Mouse (Mus musculus) left cerebral cortex, adult 2 months (tissue): ENCODE measurements around the gene Ice1. TPM values are rescaled to one million over a fixed set of nuclear protein-coding genes. Genes with fewer than 3 reads are reported as not detected.

Source experiments
- DNase-seq, 2 experiments: peaks; one replicate each; pipeline ENCODE4 v3.0.0; 2021 to 2022; ENCODE audit warnings: low spot score in 2 of 2, mixed read lengths in 1 of 2; ENCODE audit errors: extremely low spot score in 1 of 2
- H3K27ac ChIP-seq: fragments of 200-600 bp; 2 replicates; pipeline ENCODE4 v1.8.1; 2022
- H3K4me3 ChIP-seq: fragments of 200-600 bp; 2 replicates; pipeline ENCODE4 v1.8.1; 2022
- CTCF ChIP-seq: fragments of 200-600 bp; IDR thresholded peaks from 2 replicates; pipeline ENCODE4 v1.8.1; 2022; ENCODE audit warnings: antibody characterized with exemption, mild to moderate bottlenecking, moderate library complexity
- intact Hi-C: fragments of 180-260 bp; cut with DNase I; formaldehyde crosslinking; loops from one replicate; pipeline ENCODE4 v1.15.1; 2025
- total RNA-seq, 2 experiments: library from RNA; stranded (reverse); gene quantifications; 2 replicates each; pipeline ENCODE4 v1.2.3; 2021

Gene Ice1
- total RNA-seq, 2 experiments from 2014 or later, result 73.5 to 73.7 TPM

DNA sequence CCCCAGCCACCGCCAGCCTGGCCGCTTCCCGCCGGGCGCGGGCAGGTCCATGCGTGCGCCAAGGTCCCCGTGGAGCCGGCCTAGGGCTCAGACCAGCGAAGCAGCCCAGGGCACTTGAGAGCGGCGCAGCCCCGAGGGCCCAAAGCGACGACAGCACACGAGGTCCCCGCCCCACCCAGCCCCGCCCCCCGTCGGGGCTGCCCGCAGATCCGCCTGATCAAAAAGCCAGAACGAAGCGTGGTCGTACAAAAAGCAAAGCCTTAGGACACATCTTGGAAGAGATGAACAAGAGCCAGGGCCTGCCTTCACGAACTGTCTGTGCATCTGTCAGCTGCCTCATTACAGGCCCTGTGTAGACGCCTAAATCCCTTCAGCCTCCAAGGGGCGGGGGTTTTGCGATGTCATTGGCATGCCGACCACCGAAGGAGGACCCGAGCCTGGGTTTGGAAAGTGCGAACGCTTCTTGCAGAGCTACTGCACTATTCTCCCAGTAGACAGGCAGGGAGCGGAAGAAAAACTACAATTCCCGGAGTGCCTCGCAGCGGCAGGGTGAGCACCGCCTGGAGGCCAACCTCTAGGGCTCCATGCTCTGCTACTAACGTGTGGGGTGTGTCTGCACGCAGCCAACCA lies 343 bp upstream of the Ice1 start:
- intact Hi-C loops, result no loop called here
- Histone ChIP-seq H3K4me3 (peak overlapping the region; percentile 77), H3K27ac (peak overlapping the region; percentile 96)
- peak; percentile 95 for DNase-seq
- TF ChIP-seq CTCF, result peak; percentile 65

DNA sequence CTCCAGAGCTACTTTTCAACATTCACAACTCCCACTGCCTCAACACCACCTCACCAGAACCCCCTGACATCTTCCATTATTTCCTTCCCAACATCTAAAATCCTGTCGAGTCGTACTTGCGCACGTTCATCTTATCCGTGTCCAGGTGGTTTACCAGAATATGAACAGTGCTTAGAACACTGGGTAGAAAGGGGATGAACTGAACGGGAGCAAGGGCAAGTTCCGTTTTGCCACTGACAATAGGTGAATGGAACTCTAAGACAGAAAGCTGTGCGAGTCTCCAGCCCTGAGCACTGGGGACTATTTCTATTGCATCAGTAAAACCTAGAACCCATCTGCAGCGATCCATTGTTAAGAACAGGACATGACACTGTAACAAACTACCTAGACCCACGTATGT lies 728 bp downstream of the Ice1 start:
- TF ChIP-seq CTCF, result no peak
- no peak for DNase-seq
- Histone ChIP-seq H3K4me3 (peak overlapping the region; percentile 77), H3K27ac (no peak overlapping the region)
- intact Hi-C loops, result no loop called here

DNA sequence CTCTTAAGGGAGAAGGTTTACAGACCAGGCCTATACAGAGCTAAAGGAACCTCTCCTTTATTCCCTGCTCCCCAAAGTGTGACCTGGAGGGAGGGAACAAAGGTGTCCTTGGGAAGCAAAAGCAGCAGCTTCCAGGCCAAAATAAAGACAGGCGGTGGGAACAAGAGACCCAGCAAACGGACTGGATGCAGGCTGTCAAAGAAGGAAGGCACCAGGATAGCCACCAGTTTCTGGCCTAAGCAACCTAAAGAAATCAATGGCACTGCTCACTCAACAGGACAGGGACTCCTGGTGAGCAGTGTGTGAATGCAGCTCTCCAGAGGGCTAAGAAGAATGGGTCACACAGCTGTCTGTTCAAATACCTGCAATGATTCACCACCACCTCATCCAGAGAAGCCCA lies 1.8 kb downstream of the Ice1 start:
- no peak overlapping the region for H3K27ac ChIP-seq
- intact Hi-C loops, result no loop called here
- no peak for TF ChIP-seq CTCF
- DNase-seq, result no peak
- no peak overlapping the region for H3K4me3 ChIP-seq

DNA sequence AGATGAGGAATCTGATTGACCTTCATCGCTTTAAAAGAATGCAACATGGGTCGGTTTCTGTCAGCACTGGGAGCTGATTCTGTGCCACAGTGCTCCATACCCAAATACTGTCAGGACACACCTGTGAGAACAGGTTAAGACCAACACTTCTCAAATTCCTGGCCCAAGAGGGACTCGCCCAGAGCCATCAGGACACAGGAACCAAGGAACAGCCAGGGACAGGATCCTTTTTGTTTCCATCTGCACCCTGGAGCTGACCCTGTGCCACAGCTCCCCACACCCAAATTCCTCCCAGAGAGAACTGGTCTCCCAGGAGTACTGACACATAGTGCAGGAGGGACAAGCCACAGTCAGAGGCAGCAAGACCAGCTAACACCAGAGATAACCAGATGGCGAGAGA lies 11.0 kb downstream of the Ice1 start:
- Histone ChIP-seq H3K4me3 (no peak overlapping the region), H3K27ac (no peak overlapping the region)
- TF ChIP-seq CTCF, result no peak
- no peak for DNase-seq
- intact Hi-C loops, result no loop called here

DNA sequence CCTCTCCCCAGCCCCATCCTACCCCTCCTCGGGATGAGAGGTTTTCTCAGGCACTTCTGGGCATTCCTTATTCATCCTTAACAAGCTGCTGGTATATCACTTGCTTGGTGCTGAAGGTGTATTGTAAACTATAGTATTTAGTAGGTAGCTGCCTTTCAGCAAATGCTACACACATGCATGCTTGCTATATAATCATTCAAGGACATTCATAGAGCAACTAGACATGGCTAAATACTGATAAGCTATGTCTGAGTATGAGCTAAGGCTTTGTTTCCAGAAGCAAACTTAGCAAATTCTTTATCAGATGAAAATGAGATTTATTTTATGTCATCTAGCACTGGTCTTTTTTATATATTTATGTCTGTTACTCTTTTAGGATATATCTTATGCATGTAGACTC lies 11.8 kb downstream of the Ice1 start:
- H3K4me3 ChIP-seq, result no peak overlapping the region
- intact Hi-C loops, result no loop called here
- TF ChIP-seq CTCF, result no peak
- no peak for DNase-seq
- H3K27ac ChIP-seq, result no peak overlapping the region

DNA sequence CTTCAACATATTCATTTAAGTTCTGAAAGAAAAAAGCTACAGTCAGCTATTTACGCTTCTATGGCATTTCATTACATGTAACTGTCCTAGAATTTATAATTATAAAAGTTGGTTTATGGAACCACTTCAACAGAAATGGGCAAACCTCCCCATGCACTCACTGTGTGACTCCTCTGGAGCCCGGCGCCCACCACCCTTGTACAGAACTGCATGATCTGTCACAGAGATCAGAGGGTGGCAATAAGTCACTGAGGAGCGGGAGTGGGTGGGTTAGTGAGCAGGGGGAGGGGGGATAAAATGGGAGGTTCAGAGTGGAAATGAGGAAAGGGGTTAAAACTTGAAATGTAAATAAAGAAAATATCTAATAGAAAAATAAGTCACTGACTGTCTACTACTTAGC lies 13.0 kb downstream of the Ice1 start:
- no peak overlapping the region for H3K27ac ChIP-seq
- DNase-seq, result no peak
- no peak for TF ChIP-seq CTCF
- intact Hi-C loops, result no loop called here
- no peak overlapping the region for H3K4me3 ChIP-seq

DNA sequence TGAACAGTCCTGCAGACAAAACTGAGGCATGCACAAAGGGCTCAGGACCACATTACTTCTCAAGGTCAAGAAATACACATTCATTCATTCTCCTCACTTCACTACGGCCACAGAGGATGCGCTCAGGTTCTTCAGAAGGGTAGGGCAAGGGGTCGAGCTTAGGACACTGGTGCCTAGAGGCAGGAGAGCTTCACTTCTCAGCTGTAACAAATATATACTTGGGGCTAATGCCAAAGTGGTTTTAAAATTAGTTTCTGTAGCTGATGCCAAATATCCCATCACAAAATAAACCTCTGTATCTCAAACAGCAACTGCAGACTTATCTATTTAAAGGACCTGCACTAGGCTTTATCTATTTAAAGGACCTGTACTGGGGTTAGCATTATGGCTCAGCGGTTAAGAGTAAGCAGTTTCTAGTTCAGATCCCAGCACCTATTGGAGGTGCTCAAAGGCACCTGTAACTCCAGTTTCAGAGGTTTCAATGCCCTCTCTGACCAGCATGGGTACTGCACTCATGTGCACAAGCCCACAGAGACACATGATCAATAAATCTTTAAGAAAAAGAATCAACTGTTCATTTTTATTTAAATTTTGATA lies 14.9 kb downstream of the Ice1 start:
- no peak overlapping the region for H3K27ac ChIP-seq
- intact Hi-C loops, result no loop called here
- no peak overlapping the region for H3K4me3 ChIP-seq
- TF ChIP-seq CTCF, result no peak; the same call in 1 of the 2 replicates
- no peak for DNase-seq

DNA sequence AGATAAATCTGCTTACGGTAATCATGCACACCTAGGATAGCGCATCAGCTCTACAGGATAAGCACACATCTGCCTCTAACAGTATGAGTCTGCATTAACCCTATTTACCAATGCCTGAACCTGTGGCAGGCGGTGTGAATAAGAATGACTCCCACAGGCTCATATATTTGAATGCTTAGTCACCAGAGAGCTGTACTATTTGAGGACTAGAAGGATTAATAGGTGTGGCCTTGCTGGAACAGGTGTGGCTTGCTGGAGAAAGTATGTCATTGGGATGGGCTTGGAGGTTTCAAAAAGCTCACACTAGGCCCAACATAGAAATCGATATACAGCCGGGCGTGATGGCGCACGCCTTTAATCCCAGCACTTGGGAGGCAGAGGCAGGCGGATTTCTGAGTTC lies 15.9 kb downstream of the Ice1 start:
- intact Hi-C loops, result no loop called here
- Histone ChIP-seq H3K4me3 (no peak overlapping the region), H3K27ac (no peak overlapping the region)
- TF ChIP-seq CTCF, result no peak
- no peak for DNase-seq

DNA sequence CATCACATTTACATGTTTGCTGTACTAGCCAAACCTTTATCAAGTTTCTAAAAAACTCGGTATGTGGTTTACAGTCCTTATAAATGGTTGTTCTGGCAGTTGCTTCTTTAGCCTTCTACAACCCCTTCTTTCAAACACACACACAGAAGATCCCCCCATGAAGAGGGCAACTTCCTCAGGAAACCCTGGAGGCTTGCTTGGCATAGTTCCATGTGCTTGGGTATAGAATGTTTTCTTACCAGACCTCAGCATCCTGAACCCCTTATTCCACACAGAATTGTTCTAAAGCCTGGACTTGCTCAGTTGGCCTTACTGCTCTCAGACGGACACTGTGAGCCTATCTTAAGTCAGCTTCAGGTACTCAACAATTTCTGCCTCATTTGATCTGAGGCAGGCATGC lies 24.6 kb downstream of the Ice1 start:
- TF ChIP-seq CTCF, result no peak
- Histone ChIP-seq H3K27ac (no peak overlapping the region), H3K4me3 (no peak overlapping the region)
- DNase-seq, result no peak
- intact Hi-C loops, result no loop called here

DNA sequence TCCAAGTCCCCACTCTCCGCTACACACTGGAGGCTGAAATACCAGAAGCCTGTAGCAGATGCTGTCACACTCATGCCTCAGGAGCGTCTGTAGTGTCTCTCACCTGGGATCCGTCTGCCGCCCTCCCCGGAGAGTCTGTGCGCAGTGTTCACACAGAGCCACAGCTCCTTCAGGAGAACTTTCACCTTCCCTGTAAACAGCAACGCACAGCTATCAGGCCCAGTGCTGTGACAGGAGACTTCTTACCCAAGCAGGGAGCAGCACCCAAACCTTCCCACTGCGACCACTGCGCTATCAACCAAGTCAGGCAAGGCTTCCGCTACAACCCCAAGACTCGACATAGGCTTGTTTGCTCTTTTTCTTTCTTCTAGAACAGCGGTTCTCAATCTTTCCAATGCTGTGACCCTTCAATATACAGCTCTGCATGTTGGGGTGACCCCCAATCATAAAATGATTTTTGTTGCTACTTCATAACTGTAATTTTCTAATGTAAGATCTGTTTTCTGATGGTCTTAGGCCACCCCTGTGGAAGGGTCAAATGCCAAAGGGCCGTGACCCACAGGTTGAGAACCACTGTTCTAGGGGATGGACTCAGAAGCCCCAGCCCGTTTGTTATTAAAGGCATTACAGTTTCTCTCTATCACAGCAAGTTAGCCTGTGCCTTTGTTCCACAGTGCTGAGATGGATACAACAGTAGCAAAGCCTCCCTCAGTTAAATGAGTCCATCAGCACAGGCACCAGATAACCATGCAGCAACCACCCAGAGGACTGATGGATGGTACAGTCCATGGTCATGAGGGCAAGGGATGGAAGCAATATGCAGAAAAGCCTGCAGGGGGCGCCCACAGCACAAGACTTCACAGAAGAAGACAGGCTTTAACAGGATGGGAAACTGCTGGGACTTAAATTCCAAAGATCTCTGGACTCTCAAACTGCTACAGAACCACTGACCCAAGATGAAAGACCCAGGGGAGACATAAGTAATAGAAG lies 26.7 kb downstream of the Ice1 start:
- TF ChIP-seq CTCF, result peak; percentile 80
- intact Hi-C loops, result no loop called here
- H3K27ac ChIP-seq, result no peak overlapping the region
- peak; percentile 71 to 72 for DNase-seq
- no peak overlapping the region for H3K4me3 ChIP-seq

DNA sequence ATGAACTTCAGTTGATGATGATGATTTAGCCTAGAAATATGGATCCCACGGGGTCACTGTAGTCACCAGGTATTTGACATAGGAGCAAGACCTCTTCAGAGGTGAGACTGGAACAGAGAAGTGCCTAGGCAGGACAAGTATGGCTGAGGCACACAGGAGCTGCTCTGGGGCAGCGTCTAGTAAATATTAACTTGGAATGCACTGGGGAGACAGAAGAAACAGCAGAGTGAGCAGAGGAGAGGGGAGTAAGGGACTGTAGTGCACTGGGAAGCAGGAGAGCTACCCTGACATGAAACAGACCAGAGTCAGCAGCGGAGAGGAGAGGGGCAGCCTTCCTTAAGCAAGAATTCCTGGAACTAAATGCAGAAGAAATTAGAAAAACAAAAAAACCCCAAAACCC lies 27.8 kb downstream of the Ice1 start:
- Histone ChIP-seq H3K27ac (no peak overlapping the region), H3K4me3 (no peak overlapping the region)
- intact Hi-C loops, result no loop called here
- no peak for TF ChIP-seq CTCF
- DNase-seq, result no peak

DNA sequence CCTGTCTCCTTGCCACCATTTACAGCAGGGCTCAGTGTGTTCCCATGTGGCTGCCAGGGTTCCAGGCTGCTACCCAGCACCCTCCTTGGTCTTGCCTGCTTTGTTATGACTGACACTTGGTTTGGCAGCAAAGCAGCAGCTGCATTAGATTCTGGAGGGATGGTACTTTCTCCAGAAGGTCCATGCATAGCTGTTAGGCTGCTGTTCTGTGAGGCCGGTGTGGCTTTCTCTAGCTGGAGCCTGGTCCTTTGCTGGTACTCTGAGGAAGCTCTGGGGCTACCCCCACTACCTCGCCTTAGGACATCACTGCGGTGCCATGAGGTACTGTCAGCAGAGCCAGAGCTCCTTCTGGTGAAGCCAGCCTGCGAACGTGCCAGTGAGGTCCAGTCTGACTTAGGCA lies 32.1 kb downstream of the Ice1 start:
- intact Hi-C loops, result no loop called here
- TF ChIP-seq CTCF, result no peak
- Histone ChIP-seq H3K4me3 (no peak overlapping the region), H3K27ac (no peak overlapping the region)
- DNase-seq, result no peak
